Mouse (Mus musculus): Measurements from ENCODE around the gene Fkbp8.

DNA sequence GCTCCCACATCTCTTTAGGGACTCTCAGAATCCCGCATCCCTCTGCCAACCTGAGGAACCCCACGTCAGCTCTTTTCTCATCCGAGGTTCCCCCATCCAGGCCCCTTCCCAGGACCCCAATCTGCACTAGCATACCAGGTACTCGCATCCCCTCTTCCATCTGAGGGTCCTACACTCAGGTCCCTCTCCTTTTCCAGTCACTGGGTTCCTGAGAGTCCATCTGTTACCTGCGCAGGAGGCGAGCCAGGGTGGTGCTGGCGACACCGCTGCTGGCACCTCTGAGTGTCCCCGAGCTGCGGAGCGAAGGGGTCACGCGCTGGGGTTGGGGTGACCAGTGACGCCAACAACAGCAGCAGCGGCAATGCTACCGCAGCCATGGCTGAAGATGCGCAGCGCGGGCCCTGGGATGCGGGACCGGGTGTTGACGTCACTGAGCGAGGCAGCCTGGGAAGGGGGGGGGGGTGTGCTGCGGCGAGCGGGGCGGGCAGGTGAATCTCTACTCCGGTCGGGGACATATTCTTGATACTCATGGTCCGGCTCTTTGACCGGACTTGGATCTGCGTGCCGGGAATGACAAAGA is 40.5 kb upstream of the Fkbp8 start, which contains the start of gene Tmem59l:
- TF ChIP-seq EP300 (IDR thresholded peaks at IDR 0.05; ENCODE audit: insufficient read depth, low read depth, low read length) = no peak
- TF ChIP-seq POLR2A (IDR thresholded peaks at IDR 0.05; ENCODE audit: insufficient read depth, low read length) = no peak

Measured in ES-Bruce4 (cell line).